ENCODE assay signal across 8 mouse cellular contexts in the genomic region with DNA sequence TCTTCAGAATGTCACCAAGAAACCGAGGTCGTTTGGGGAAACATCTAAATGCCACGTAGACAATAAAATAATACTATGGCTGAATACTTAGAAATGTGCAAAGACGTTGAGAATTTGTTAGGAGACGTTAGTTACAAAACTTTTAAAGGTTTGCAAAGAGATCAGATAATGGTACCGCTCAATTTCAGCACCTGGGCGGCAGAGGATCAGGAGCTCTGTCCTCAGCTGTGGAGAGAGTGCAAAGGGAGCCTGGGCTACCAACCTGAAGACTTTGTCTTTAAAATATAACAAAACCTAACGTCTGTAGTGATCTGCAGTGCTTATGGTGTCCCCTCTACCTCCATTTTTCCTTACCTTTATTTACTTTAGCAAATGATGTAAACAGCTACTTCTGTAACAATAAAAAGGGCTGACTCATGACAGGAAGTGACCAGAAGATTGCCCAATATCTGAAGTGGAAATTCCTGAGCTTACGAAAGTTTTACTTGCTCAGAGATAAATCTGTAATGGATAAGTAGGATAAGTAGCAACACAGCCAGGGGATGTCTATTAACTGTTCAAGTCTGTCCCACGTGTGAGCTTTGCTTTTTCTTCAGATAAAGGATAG. TPM values are rescaled to one million over a fixed set of nuclear protein-coding genes. Genes with fewer than 3 reads are reported as not detected.
DNase-seq lines count a peak whose midpoint lies in the region; ATAC-seq and TF ChIP-seq lines count a peak whose summit lies in the region.

No protein-coding gene starts in this region.

- H3K4me3 ChIP-seq in testis, adult 2 months (ENCODE audit: control insufficient read depth, low read depth, low read length): peak overlapping the region; percentile 96
- peak overlapping the region; percentile 58 for H3K4me3 ChIP-seq in embryonic facial prominence, embryonic 10.5 days
- peak overlapping the region; percentile 60 for H3K4me3 ChIP-seq in limb, embryonic 15.5 days
- peak overlapping the region; percentile 55 for H3K4me3 ChIP-seq in midbrain, postnatal 0 days (ENCODE audit: low read depth, low read length)

- no peak for TF ChIP-seq CTCF in testis, adult 2 months (IDR thresholded peaks at IDR 0.05; ENCODE audit: control insufficient read depth, insufficient read depth, insufficient replicate concordance, low read depth, low read length)
- no peak for TF ChIP-seq CTCF in midbrain, postnatal 0 days (IDR thresholded peaks at IDR 0.05)

- intact Hi-C loops in heart, postnatal 36 days (cut with DNase I): no loop called here
- intact Hi-C loops in gastrocnemius, postnatal 14 days (cut with DNase I; ENCODE audit: low total_unique reads): loop anchor here (10.0 kb wide), 1 partner anchor 121 kb away; a partner anchor contains a TSS

- peaks cover 4% of the 10 kb centered on the region for H3K4me1 ChIP-seq in testis, adult 2 months (ENCODE audit: control insufficient read depth, insufficient read depth, low read length)
- H3K4me1 ChIP-seq in embryonic facial prominence, embryonic 10.5 days: peaks cover 8% of the 10 kb centered on the region; the same call in 1 of the 2 replicates
- H3K4me1 ChIP-seq in limb, embryonic 15.5 days: peaks cover 15% of the 10 kb centered on the region
- no peaks in the 10 kb centered on the region; the same call in 1 of the 2 replicates for H3K4me1 ChIP-seq in midbrain, postnatal 0 days (ENCODE audit: insufficient read depth, low read length)

- H3K27me3 ChIP-seq in testis, adult 2 months (ENCODE audit: control insufficient read depth, insufficient read depth, low read length): no peaks in the 10 kb centered on the region
- no peaks in the 10 kb centered on the region for H3K27me3 ChIP-seq in embryonic facial prominence, embryonic 10.5 days (replicated peaks; ENCODE audit: low read depth, poor library complexity, severe bottlenecking)
- no peaks in the 10 kb centered on the region for H3K27me3 ChIP-seq in limb, embryonic 15.5 days
- no peaks in the 10 kb centered on the region for H3K27me3 ChIP-seq in midbrain, postnatal 0 days (ENCODE audit: insufficient read depth, low read length)

- ATAC-seq in limb, embryonic 15.5 days (ENCODE audit: insufficient number of reproducible peaks, low FRiP score, low TSS enrichment, low read depth): no peak
- no peak for ATAC-seq in midbrain, postnatal 0 days (ENCODE audit: low FRiP score)

- WGBS in embryonic facial prominence, embryonic 10.5 days: 19% methylated on average over 10 of the region's 10 CpGs
- 20% methylated on average over 10 of the region's 10 CpGs for WGBS in limb, embryonic 15.5 days
- WGBS in midbrain, postnatal 0 days: 20% methylated on average over 10 of the region's 10 CpGs

- no peaks in the 10 kb centered on the region for H3K9me3 ChIP-seq in embryonic facial prominence, embryonic 10.5 days
- no peaks in the 10 kb centered on the region for H3K9me3 ChIP-seq in limb, embryonic 15.5 days
- no peaks in the 10 kb centered on the region for H3K9me3 ChIP-seq in midbrain, postnatal 0 days (ENCODE audit: low read length)

- H3K9ac ChIP-seq in limb, embryonic 15.5 days: peak overlapping the region; percentile 58
- peak overlapping the region; percentile 51 for H3K9ac ChIP-seq in midbrain, postnatal 0 days (replicated peaks; ENCODE audit: low read length, poor library complexity, severe bottlenecking)

- H3K27ac ChIP-seq in testis, adult 2 months (ENCODE audit: control insufficient read depth, insufficient read depth, low read depth, low read length): peak overlapping the region; percentile 80
- H3K27ac ChIP-seq in embryonic facial prominence, embryonic 10.5 days (replicated peaks): peak overlapping the region; percentile 84
- peak overlapping the region; percentile 77 for H3K27ac ChIP-seq in limb, embryonic 15.5 days
- H3K27ac ChIP-seq in midbrain, postnatal 0 days (ENCODE audit: low read depth, low read length): peak overlapping the region; percentile 75

- TF ChIP-seq POLR2A in testis, adult 2 months (IDR thresholded peaks at IDR 0.05; ENCODE audit: control insufficient read depth, low read depth, low read length): no peak

- H3K4me2 ChIP-seq in limb, embryonic 15.5 days: peak overlapping the region; percentile 66
- peak overlapping the region; percentile 69 for H3K4me2 ChIP-seq in midbrain, postnatal 0 days (ENCODE audit: low read depth, low read length, poor library complexity, severe bottlenecking)

- no peak for DNase-seq in testis, postnatal 10 days (ENCODE audit: low spot score)
- no peak for DNase-seq in embryonic facial prominence, embryonic 10.5 days (ENCODE audit: low spot score)
- peak; percentile 14 to 42 for DNase-seq in heart, postnatal 36 days
- DNase-seq in midbrain, postnatal 0 days (ENCODE audit: low spot score): no peak
- DNase-seq in c-Kit-positive CD71-positive TER-119-positive erythroid progenitor cells, embryonic 14.5 days (ENCODE audit: low spot score): no peak
- no peak for DNase-seq in gastrocnemius, postnatal 14 days

- H3K36me3 ChIP-seq in testis, adult 2 months (ENCODE audit: control insufficient read depth, insufficient read depth, low read length): no peaks in the 10 kb centered on the region
- H3K36me3 ChIP-seq in embryonic facial prominence, embryonic 10.5 days (replicated peaks): peaks cover 4% of the 10 kb centered on the region; the same call in 1 of the 2 replicates
- no peaks in the 10 kb centered on the region for H3K36me3 ChIP-seq in limb, embryonic 15.5 days
- no peaks in the 10 kb centered on the region for H3K36me3 ChIP-seq in midbrain, postnatal 0 days (ENCODE audit: insufficient read depth, low read length)

RNA-seq across cellular contexts. Expression of a gene that starts 5.4 kb away (rescaled TPM):
- polyA plus RNA-seq in testis, adult 2 months (2012; rRNA removed): 86.3 and 110 TPM in 2 replicates
- 14.5 and 18.7 TPM in 2 replicates for polyA plus RNA-seq in embryonic facial prominence, embryonic 10.5 days (2016; fragmentation: Nextera tagmentation; extraction: Ambion mirVana)
- 10 to 100 TPM; 36.7 to 37.1 TPM for total RNA-seq in heart, postnatal 36 days (2021)
- polyA plus RNA-seq in limb, embryonic 15.5 days (2015; fragmentation: Nextera tagmentation; extraction: Ambion mirVana): 44.3 and 45.3 TPM in 2 replicates
- total RNA-seq in midbrain, postnatal 0 days (2014; rRNA removed): 16.4 and 27.4 TPM in 2 replicates
- polyA plus RNA-seq in midbrain, postnatal 0 days (2015; fragmentation: Nextera tagmentation; extraction: Ambion mirVana): 23.7 and 23.8 TPM in 2 replicates
- 10 to 100 TPM; 40.5 to 44.1 TPM for total RNA-seq in gastrocnemius, postnatal 14 days (2021)

RNA-seq across cellular contexts. Expression of a gene that starts 5.9 kb away (rescaled TPM):
- 18.8 and 18.9 TPM in 2 replicates for polyA plus RNA-seq in testis, adult 2 months (2012; rRNA removed)
- polyA plus RNA-seq in embryonic facial prominence, embryonic 10.5 days (2016; fragmentation: Nextera tagmentation; extraction: Ambion mirVana): 1.5 and 1.8 TPM in 2 replicates
- 10 to 100 TPM; 22.0 to 22.9 TPM for total RNA-seq in heart, postnatal 36 days (2021)
- 1.1 and 2.3 TPM in 2 replicates for polyA plus RNA-seq in limb, embryonic 15.5 days (2015; fragmentation: Nextera tagmentation; extraction: Ambion mirVana)
- 5.0 and 5.5 TPM in 2 replicates for total RNA-seq in midbrain, postnatal 0 days (2014; rRNA removed)
- 1.3 TPM in 2 replicates for polyA plus RNA-seq in midbrain, postnatal 0 days (2015; fragmentation: Nextera tagmentation; extraction: Ambion mirVana)
- total RNA-seq in gastrocnemius, postnatal 14 days (2021): 10 to 100 TPM; 10.1 to 12.1 TPM

Comparison
In these comparisons a context has a peak if more than half of its experiments do, and no peak if none do; other contexts are left out.
1. DNase-seq: peak in heart, postnatal 36 days (2 of 2); none in testis, postnatal 10 days (single experiment), embryonic facial prominence, embryonic 10.5 days (single experiment), midbrain, postnatal 0 days (single experiment), c-Kit-positive CD71-positive TER-119-positive erythroid progenitor cells, embryonic 14.5 days (single experiment) and gastrocnemius, postnatal 14 days (single experiment).
2. Peak in every context shown above with its lines, with median percentiles within 50 percentile points of each other: H3K27ac ChIP-seq and H3K4me3 ChIP-seq.